Mouse (Mus musculus): Measurements from ENCODE around the gene Tmem116.

The Tmem116 gene

DNA sequence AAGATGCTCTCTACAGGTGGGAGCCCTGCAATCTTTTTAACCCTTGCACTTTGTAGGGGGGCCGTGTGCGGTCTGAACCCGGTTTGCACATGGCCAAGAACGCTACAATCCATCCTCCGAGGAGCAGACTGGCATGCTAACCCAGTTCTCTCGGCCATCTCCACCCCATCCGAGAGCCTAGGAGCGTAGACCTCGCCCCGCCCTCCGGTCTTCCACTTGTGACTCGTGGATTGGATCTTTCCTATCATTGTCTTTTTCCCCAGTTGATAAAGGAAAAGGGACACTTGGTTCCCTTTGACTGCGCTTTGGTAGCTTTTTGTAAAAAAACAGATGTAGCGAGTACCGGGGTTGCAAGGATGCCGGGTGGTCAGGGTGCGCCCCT, at the start of gene Tmem116:
TSS of gene Tmem116 (plus strand) at position 250 of the 382 bp plus-strand sequence.
- DNase-seq (ENCODE audit: low spot score in 2 of 2) = peak; percentile 17

DNA sequence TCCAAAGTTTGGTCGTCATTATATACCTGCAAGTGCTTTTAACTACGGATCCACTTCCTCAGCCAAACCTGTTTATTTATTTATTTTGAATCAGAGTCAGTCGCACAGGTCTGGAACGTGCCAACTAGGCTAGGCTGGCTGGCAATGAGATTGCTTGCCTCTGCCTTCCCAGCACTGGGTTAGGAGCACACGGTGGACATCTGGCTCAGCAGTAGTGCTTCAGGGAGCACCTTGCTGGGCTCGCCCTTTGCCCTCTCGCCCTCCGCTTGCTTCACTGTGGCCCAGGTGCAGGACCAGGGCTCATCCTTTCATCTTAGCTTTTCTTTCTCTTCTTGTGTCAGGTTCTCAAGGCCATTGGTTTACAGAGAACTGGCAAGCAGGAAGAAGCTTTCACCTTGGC, 43.8 kb upstream of the Tmem116 start:
- no peak for DNase-seq (ENCODE audit: low spot score in 2 of 2)

DNA sequence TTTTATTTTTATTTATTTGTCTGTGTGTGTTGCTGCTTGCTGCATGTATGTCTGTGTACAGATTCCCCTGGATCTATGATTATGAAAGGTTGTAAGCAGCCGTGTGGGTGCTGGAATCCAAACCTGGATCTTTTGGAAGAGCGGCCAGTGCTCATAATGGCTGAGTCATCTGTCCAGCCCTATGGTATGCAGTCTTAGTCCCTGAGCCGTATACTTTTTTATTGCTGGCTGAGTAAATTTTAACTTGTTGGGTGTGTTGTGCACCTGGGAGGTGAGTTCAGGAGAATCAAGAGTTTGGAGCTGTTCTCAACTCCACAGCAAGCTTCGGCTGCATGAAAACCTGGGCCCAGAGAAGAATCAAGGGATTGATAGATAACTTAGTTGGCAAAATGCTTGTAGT, 40.7 kb upstream of the Tmem116 start:
- DNase-seq (ENCODE audit: low spot score in 2 of 2) = no peak

DNA sequence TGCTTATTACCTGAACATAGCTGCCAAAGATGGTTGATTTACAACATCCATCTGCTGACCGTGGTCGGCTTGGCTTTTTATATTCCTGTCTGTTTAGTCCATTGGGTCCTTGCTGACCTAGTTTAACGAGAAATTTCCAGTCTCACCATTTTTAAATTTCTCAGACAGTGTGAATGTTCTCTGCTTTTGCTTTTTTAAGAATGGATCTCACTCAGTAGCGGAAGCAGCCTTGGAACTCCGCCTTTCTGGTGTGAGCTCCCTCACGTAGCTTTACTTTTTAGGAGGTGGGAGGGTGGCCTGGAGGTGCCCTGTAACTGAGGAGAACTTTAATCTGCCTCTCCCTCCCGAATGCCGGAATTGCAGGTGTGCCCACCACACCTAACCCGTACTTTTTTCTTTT, 31.0 kb upstream of the Tmem116 start:
- no peak for DNase-seq (ENCODE audit: low spot score in 2 of 2)

DNA sequence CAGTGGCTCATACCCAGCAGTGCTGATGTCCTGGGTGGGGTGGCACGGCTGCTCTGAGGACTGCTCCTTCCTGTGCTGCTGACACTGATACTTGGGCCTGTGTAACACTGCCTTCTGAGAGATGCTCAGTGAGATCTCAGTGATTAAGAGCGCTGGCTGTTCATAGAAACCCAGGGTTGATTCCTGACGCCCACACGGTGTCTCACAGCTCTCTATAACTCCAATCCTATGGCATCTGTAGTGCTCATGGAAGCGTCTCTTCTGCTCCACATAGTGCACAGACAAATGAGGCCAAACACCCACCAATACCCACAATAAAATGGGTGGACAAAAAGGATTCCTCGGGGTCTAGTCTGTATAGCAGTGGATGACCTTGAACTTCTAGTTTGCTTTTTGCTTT, 28.9 kb upstream of the Tmem116 start:
- no peak for DNase-seq (ENCODE audit: low spot score in 2 of 2)

DNA sequence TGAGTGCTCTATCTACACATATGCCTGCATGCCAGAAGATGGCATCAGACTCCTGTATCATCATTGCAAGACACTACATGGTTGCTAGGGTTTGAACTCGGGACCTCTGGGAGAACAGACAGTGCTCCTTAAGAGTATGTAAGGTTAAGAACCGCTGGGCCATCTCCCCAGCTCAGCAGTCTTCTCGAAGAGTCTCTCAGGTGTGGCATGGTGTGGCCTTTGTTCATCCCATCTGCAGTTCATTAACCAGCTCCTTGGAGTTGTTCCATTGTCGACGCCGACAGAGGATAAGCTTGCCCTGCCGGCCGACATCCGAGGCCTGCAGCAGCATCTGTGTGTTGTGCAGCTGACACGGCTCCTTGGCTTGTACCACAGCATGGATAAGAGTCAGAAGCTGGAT, 28.4 kb upstream of the Tmem116 start:
- DNase-seq (ENCODE audit: low spot score in 2 of 2) = no peak

DNA sequence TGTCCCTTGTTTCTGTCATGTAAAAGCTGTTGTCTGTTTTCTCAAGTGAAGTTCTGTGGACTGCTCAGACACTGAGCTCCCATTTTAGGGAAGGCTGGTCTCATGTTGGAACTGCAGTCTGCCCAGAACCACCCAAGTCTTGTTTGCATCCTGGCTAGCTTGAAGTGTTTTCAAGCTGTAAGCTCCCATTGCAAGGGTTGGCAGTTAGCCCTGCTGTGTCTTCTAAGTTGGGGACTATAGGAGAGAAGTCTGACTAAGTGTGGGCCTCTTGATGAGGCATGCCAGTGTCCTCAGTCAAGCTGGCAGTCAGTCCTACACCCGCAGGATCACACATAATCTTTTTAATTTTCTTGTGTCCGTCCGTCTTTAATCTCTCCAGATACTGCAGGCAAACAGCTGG, 22.7 kb upstream of the Tmem116 start:
- DNase-seq (ENCODE audit: low spot score in 2 of 2) = no peak

DNA sequence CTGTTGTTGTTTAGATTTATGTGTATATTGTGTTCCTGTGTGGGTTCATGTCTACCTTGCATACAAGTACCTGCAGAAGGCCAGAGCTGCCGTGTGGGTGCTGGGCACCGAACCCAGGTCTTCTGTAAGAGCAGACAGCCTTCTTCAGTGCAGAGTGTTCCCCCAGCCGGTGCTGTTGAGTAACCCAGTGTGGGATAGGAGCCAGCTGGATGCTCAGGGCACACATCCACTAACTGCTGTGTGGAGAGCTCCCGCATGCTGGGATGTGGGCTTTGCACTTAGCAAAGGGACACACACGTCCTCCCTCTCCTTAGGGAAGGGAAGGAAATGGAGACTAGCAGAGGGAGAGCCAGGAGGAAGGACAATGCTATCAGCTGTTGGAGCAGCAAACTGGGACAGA, 13.6 kb upstream of the Tmem116 start:
- DNase-seq (ENCODE audit: low spot score in 2 of 2) = no peak

DNA sequence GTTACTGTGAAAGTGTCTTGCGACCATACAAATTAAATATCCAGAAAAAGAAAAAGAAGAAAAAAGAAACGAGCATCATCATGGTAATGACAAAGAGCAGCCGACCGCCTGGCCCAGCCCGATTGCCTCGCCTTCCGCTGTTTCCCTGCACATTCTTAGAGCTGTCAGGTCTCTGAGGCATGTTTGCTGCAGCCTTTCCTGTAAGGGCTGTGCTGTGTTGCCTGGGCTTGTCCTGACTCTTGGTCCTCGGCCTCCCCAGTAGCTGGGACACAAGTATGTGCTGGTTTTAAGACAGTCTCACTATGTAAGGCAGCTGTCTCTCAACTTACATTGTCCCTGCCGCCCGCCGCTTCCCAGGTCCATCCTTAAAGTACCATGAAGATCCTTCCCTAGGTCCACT, 12.9 kb upstream of the Tmem116 start:
- no peak for DNase-seq (ENCODE audit: low spot score in 2 of 2)

DNA sequence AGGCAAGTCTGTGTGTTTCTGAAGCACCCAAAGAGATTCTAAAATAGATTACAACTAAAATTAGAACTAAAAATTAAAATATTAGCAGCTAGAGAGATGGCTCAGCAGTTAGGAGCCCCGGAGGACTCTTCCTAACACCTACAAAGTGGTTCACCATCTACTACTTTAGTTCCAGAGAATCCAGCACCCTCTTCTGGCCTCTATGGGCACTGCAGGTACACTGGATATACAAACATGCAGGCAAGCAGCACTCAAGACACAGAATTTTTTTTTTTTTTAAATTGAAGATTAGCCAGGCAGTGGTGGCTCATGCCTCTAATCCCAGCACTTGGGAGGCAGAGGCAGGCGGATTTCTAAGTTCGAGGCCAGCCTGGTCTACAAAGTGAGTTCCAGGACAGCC, 8.1 kb upstream of the Tmem116 start:
- DNase-seq (ENCODE audit: low spot score in 2 of 2) = peak; percentile 29 to 51

DNA sequence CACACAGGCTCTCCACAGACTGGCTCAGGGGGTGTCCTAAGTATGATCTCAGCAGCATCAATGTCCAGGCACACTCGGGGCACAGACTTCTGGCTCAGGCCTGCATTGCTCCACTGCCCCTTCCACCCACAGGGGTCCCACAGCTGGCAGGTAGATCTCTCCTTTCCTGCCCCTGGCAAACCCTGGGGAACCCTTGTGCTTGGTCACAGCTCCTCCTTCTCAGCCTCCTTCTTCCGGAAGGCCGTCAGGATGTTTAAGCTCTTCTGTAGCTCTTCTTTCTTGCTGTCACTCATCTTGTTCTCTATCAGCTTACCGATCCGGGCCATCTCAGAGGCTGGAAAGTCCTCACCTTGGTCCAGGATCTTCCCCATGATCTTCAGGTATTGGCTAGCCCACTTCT, 6.8 kb upstream of the Tmem116 start:
- no peak for DNase-seq (ENCODE audit: low spot score in 2 of 2)

DNA sequence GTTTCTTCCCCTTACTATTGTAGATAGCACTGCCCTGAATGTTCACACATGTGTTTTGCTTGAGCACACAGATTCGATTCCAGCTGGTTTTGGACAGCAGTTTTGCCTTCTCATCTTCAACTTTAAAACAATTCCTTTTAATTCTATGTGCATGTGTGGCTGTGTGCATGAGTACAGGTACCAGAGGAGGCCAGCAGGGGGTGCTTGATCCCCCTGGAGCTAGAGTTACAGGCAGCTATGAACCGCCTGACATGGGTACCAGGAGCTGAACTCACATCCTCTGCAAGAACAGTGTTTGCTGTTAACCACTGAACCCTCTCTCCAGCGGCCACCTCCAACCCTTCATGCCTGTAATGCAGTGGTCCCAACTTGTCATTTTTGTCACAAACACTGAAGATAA, 3.2 kb upstream of the Tmem116 start:
- DNase-seq (ENCODE audit: low spot score in 2 of 2) = peak in 1 of 2 experiments; percentile 21

DNA sequence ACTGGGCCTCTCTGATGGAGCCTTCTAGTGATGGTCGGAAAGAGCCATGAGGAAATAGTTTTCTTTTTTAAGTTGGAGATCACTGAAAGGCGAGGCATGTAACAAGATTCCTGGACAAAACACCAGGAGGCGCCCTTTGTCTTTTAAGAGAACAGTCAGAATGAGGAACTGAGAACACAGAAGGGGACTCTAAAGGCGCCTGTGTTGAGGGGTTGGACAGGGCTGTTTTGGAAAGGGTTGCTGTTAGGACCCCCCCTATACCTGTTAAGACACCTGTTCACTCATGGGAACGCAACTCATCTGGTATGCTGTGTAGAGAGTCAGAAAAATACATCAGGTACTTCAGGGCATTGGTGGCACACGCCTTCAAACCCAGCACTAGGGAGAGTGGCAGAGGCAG, 1.7 kb upstream of the Tmem116 start:
- DNase-seq (ENCODE audit: low spot score in 2 of 2) = peak; percentile 46 to 70

DNA sequence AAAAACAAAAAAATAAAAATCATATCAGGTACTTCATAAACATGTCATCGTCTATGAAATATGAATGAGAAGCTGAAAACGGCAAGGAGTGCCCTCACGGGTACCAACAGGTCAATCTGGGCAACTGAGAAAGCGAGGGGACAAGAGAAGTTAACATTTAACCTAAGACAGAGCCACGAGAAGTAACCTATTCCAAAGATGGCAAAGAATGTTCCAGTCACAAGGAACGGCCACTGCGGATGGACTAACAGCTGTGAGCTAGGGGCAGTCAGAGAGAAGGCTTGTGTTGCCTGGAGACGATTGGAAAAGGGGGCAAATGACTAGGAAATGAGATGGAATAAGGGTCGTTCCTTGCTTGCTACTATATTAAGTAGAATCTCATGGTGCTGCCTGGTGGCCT, 1.2 kb upstream of the Tmem116 start:
- no peak for DNase-seq (ENCODE audit: low spot score in 2 of 2)

DNA sequence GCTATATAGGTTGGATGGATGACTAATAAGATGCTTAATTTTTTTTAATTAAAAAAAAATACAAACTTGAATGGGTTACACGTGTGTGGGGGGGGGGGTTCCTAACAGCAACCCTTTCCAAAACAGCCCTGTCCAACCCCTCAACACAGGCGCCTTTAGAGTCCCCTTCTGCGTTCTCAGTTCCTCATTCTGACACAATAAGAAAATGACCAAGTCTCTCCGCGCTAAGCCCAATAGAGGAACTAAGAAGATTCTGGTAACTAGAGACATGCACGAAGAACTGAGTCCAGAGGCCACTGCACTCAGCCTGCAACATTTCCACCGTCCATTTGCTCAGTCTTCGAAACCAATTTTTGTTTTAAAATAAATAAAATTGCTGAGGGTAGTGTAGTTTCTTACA, 490 bp upstream of the Tmem116 start:
- DNase-seq (ENCODE audit: low spot score in 2 of 2) = no peak

DNA sequence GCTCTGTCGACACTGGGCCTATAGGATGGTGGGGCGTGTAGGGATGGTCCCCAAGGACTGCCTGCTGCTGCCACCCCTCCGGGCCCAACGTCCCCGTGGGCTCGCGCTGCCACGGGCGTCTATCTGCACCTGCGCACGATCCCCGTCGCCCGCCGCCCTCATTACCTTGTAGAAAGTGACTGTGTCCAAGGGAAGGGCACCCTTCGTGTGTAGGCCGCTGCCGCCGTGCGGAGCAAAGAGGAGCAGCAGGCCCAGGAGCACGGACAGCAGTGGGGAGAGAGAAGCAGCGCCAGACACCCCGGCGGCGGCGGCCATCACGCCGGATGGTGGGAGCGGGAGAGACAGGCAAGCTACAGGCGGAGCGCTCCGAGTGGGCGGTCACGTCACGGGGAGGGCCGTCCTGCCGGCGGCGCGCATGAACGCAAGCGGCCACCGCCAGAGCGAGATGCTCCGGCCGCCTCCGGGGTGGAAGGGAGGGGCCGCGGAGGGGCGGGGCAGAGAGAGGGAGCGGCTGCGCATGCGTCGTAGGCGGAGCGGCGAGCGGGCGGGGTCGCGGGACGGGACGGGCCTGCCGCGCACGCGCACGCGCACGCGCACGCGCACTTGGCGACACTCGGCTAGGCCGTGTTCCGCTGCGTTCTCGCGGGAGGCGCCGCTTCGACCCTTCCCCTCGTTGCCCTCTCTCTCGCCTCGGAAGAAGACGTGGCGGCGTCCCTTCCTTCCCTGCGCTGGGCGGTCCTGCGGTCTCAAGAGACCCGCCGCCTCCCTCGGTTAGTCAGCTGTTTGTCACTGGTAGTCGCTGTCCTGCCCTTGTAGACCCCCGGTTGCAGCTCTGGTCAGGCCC, 555 bp downstream of the Tmem116 start, which contains the start of gene Erp29:
TSS of gene Erp29 (minus strand) at position 481 of the 844 bp plus-strand sequence.
- DNase-seq (ENCODE audit: low spot score in 2 of 2) = peak; percentile 97 to 99

DNA sequence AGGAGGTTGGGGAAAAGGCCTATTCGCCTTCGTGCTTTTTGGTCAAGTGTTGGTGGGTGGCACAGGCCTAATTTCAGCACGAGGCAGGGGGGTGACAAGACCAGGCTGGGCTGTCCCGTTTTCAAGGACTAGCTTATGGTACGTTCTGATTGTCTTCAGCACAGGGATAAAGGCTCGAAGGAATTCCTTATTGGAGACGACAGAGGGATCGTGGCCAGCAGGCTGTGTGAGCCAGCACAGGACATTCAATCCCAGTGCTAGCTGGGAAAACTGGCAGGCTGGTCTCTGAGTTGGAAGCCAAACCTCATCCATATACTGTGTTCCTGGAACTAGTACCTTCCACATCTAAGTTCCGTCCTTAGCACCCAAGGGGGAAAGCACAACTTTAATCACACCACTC, 1.2 kb downstream of the Tmem116 start:
- no peak for DNase-seq (ENCODE audit: low spot score in 2 of 2)

DNA sequence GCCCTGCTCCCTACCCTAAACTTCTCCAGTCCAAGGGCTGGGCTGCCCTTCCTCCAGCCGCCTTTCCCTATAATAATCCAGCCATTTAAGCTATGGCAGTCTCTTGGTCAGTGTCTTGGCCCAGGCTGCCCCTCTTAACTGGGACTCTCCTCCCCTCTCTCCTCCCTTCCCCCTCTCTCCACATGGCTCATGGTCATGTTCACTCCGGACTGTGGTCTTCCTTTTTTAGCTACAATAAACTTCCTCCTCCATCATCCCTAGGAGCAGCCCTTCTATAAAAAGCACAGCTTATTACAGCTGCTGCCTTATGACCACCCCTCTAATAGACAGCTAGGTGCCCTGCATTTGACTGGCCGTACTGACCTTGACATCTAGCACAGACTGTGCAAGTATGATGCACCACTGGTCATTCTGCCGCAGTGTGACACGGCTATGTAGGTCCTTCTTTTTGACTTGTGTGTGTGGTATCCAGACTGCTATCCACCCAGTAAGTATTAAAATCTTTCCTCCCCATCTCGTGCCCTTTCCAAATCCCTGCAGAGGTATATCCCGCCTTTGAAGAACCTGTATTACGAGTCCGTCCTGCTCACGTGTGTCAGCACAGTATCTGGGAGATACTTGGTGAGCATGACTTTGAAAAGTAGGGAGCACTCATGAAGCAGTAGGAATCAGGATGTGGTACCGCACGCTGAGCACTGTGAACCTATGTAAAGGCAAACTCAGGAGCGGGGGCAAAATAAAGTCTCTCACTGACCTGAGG, 2.2 kb downstream of the Tmem116 start:
- DNase-seq (ENCODE audit: low spot score in 2 of 2) = no peak

DNA sequence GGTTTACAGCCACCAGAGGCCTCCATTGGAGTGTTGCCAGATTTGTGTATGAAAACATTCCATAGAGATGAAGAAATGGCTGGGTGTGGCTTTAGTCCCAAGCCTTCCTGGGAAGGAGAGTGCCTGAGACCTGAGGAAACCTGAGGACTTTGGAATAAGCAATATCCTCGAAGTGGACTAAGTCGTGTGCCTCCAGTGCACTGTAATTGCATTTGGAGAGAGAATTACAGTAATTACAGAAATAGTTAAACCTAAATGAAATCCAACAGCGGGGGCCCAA, 2.8 kb downstream of the Tmem116 start:
- DNase-seq (ENCODE audit: low spot score in 2 of 2) = no peak

DNA sequence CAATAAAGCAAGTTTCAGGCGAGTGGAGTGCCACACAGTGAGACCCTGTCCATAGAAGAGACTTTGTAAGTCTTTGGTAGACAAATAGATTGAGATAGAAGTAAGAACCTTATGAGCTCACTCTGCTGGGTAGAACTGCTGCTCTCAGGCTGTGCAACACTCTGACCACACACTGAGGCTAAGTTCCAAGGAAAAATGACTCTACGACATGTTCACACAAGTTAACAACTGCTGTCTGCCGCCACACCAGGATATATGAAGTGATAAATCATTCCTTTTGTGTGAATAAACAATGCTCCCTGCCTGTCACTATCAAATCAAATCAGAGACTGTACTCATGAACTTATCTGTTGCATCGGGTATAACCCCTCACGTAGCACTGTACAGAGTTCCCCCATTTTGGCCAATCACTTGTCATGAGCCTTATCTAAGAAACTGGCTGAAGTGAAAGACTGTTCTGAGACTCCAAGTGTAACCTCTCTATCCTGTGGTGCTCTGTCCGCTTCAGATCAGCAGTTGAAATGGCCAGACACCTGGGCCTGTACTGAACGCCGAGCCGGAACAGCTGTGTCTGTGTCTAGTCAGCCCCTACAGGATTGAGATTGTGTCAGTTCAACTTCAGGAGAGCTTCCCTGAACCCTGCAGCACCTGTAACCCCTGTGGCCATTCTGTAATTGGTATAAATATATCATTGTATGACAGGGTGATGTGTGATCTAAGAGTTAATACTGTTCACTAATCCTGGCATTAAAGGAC, 4.0 kb downstream of the Tmem116 start:
- DNase-seq (ENCODE audit: low spot score in 2 of 2) = no peak

DNA sequence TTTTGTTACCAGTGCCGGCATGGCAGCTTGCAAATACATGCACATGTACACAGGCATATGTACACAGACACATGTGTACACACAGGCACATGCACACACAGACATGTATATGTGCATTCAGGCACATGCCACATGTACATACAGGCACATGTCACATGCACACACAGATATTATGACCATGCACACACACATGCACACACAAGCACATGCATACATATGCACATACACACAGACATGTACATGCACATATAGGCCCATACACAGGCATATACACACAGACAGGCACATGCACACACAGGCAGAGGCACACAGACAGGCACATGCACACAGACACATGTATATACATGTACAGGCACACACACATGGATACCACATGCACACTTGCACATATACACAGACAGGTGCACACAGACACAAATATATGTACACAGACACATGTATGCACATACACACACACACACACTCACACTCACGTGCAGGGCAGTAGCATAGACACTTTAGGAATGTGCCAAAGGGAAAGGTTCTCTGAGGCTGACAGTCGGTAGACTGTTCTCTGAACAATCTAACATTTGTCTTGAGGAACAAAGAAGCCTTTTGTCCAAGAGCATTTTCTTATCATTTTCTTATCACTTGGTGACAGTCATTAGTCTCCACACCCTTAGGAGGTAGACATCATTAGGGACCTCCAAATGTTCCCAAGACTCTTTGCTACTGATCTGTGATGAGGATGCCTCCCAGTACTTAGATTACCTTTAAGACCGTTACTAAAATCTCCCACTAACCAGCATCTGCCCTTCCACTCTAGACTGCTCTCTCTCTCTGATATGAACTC, 9.9 kb downstream of the Tmem116 start:
- no peak for DNase-seq (ENCODE audit: low spot score in 2 of 2)

DNA sequence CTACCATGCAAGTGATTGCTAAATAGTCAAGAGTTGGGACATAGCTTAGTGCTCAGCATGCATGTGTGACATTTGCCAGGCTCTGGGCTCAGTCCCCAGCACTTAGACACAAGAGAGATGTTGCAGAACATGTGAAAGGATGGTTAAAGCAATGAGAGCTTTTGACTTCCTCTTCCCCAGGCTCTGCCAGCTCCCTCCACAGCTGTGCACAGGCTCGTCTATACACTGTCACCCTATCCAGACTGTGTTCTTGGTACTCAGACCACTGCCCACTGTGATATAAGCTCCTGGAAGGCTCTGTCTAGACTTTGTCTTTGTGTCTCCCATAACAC, 10.4 kb downstream of the Tmem116 start:
- no peak for DNase-seq (ENCODE audit: low spot score in 2 of 2)

Measured in thymus, postnatal 10 days (tissue).